Mouse (Mus musculus): ENCODE measurements around the gene Zfp385c. TPM values are rescaled to one million over a fixed set of nuclear protein-coding genes. Genes with fewer than 3 reads are reported as not detected.

Gene Zfp385c
- total and polyA plus RNA-seq, 3 experiments: 0.34 to 0.59 (median 0.48) TPM

DNA sequence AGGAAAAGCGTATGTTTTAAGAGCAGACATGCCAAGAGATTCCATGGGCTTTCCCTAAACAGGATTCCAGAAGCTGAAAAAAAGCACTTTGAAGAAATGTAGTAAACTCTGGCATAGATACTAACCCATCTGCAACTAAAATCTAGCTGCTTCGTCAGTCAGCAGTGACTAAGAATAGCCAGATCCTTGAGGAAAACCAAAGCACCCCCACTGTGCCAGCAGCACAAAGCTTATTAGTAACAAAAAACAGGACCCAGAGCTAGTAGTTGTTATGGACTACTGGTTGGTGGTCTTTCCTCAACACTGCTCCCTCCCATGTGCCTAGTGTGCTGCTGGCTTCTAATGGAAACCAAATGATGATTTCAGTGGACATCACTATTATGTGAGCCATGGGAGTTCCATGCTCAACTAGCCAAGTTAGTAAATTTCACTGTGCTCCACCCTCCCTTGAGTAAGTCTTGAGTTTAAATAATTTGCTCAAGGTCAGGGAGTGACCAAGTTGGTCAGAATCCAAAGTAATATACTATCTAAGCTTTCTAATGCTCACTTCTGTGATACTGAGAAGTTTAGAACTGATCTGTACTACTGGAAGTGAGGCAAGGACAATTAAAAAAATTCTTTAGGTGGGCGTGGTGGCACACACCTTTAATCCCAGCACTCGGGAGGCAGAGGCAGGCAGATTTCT is 87.8 kb downstream of the Zfp385c start:
- H3K27me3 ChIP-seq (ENCODE audit: control insufficient read depth, insufficient read depth, low read length): no peaks in the 10 kb centered on the region
- peaks cover 15% of the 10 kb centered on the region for H3K36me3 ChIP-seq (ENCODE audit: control insufficient read depth, insufficient read depth, low read length)
- 68% methylated on average over 4 of the region's 4 CpGs for WGBS
- H3K4me1 ChIP-seq (ENCODE audit: control insufficient read depth, insufficient read depth, low read length): peaks cover 12% of the 10 kb centered on the region
- TF ChIP-seq CTCF (IDR thresholded peaks at IDR 0.05) (no peak), POLR2A (IDR thresholded peaks at IDR 0.05; ENCODE audit: insufficient read depth, low read depth, low read length) (no peak), EP300 (IDR thresholded peaks at IDR 0.05; ENCODE audit: insufficient read depth, low read depth, low read length) (no peak)
- H3K79me2 ChIP-seq (replicated peaks; ENCODE audit: control insufficient read depth, insufficient read depth, low read length): peaks cover 6% of the 10 kb centered on the region
- intact Hi-C loops (cut with DNase I): no loop called here
- no peak overlapping the region for H3K4me3 ChIP-seq
- no peak for DNase-seq
- no peak overlapping the region for H3K9ac ChIP-seq (ENCODE audit: low read depth, low read length)
- H3K27ac ChIP-seq: no peak overlapping the region

DNA sequence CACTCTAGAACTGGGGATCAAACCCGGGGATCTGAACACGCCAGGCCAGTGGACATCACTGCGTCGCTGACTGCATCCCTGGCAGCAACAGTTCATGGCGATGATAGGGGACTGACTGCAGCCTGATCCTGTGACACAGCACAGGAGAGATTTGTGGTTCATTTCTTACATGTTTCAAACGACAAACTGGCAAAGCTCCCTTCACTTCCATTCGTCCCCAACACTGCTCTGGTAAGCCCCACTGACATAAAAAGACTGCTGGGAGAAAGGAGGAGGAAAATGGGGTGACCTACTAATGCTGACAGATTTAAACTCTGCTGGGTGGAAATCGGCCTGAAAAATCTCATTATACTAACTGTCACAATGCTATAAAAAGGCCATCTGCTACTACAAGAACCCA is 88.4 kb downstream of the Zfp385c start:
- intact Hi-C loops (cut with DNase I): no loop called here
- Histone ChIP-seq H3K79me2 (replicated peaks; ENCODE audit: control insufficient read depth, insufficient read depth, low read length) (peaks cover 6% of the 10 kb centered on the region), H3K36me3 (ENCODE audit: control insufficient read depth, insufficient read depth, low read length) (peaks cover 10% of the 10 kb centered on the region), H3K4me3 (no peak overlapping the region), H3K9ac (ENCODE audit: low read depth, low read length) (no peak overlapping the region), H3K27ac (no peak overlapping the region), H3K4me1 (ENCODE audit: control insufficient read depth, insufficient read depth, low read length) (peaks cover 8% of the 10 kb centered on the region), H3K27me3 (ENCODE audit: control insufficient read depth, insufficient read depth, low read length) (no peaks in the 10 kb centered on the region)
- WGBS: 57% methylated on average over 8 of the region's 8 CpGs
- no peak for DNase-seq
- no peak for TF ChIP-seq CTCF (IDR thresholded peaks at IDR 0.05)
- no peak for TF ChIP-seq POLR2A (IDR thresholded peaks at IDR 0.05; ENCODE audit: insufficient read depth, low read depth, low read length)
- TF ChIP-seq EP300 (IDR thresholded peaks at IDR 0.05; ENCODE audit: insufficient read depth, low read depth, low read length): no peak

DNA sequence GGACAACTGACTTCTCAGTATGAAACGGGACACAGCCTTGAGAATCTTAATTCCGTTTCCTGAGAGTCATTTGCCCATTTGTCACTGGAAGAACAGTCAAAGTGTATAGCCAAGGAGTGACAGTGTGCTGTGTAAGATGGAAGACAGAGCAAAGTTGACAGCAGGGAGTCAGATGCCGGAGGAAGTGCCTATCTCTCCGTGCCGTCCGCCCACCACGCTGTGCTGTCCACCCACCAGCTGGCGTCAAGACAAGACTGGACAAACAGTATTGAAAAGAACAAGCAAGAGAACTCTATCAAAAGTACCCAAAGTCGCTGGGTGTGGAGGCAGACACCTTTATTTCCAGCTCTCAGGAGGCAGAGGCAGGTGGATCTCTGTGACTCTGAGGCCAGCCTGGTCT is 89.1 kb downstream of the Zfp385c start:
- H3K4me1 ChIP-seq (ENCODE audit: control insufficient read depth, insufficient read depth, low read length): peaks cover 6% of the 10 kb centered on the region
- 57% methylated on average over 9 of the region's 9 CpGs for WGBS
- no peak overlapping the region for H3K27ac ChIP-seq
- H3K9ac ChIP-seq (ENCODE audit: low read depth, low read length): no peak overlapping the region
- peaks cover 7% of the 10 kb centered on the region for H3K79me2 ChIP-seq (replicated peaks; ENCODE audit: control insufficient read depth, insufficient read depth, low read length)
- H3K36me3 ChIP-seq (ENCODE audit: control insufficient read depth, insufficient read depth, low read length): peaks cover 5% of the 10 kb centered on the region
- intact Hi-C loops (cut with DNase I): no loop called here
- no peak for TF ChIP-seq POLR2A (IDR thresholded peaks at IDR 0.05; ENCODE audit: insufficient read depth, low read depth, low read length)
- no peak for TF ChIP-seq EP300 (IDR thresholded peaks at IDR 0.05; ENCODE audit: insufficient read depth, low read depth, low read length)
- TF ChIP-seq CTCF (IDR thresholded peaks at IDR 0.05): no peak
- no peak overlapping the region for H3K4me3 ChIP-seq
- no peaks in the 10 kb centered on the region for H3K27me3 ChIP-seq (ENCODE audit: control insufficient read depth, insufficient read depth, low read length)
- DNase-seq: no peak

DNA sequence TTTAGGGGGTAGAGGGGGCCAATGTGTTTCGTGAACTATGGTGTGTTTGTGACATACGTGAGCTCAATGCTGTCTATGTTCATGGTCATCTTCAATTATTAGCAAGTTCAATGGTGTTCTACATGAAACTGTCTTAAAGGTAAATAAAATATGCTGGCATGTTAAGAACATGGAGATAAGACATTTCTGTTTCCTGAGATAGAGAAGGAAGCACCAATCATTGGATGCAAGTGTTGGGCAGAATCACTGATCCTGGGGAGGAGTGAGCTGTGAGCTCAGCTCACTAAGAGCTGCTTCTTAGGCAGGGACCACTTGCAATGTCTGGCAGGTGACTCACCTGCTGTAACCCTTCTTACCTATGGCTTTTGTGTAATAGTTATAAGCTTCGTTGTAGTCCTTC is 90.9 kb downstream of the Zfp385c start:
- peaks cover 6% of the 10 kb centered on the region for H3K4me1 ChIP-seq (ENCODE audit: control insufficient read depth, insufficient read depth, low read length)
- no peak overlapping the region for H3K9ac ChIP-seq (ENCODE audit: low read depth, low read length)
- peaks cover 7% of the 10 kb centered on the region for H3K79me2 ChIP-seq (replicated peaks; ENCODE audit: control insufficient read depth, insufficient read depth, low read length)
- no peak for TF ChIP-seq CTCF (IDR thresholded peaks at IDR 0.05)
- TF ChIP-seq EP300 (IDR thresholded peaks at IDR 0.05; ENCODE audit: insufficient read depth, low read depth, low read length): no peak
- TF ChIP-seq POLR2A (IDR thresholded peaks at IDR 0.05; ENCODE audit: insufficient read depth, low read depth, low read length): no peak
- H3K27me3 ChIP-seq (ENCODE audit: control insufficient read depth, insufficient read depth, low read length): no peaks in the 10 kb centered on the region
- H3K4me3 ChIP-seq: no peak overlapping the region
- intact Hi-C loops (cut with DNase I): no loop called here
- no peak overlapping the region for H3K27ac ChIP-seq
- H3K36me3 ChIP-seq (ENCODE audit: control insufficient read depth, insufficient read depth, low read length): peaks cover 3% of the 10 kb centered on the region
- 92% methylated on average over 3 of the region's 3 CpGs for WGBS
- no peak for DNase-seq

DNA sequence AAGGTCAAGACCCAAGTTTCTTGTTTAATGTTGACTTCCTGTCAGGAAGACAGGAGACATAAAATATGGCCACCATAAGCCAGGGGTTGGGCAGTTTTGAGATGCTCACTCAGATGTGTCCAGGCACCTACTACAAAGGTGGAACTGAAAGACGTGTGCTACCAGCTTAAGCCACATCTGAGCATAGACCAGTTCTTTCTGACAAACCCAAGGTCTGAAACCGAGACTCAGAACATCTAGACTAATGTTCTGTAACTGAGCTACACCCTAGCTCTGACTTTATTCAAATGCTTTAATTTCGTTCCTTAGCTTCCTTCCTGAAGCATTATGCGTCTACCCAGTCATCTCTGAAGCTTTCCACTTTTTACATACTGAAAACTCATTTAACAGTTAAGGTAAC is 94.2 kb downstream of the Zfp385c start:
- no peak overlapping the region for H3K4me3 ChIP-seq
- no peak overlapping the region for H3K27ac ChIP-seq
- H3K36me3 ChIP-seq (ENCODE audit: control insufficient read depth, insufficient read depth, low read length): no peaks in the 10 kb centered on the region
- no peaks in the 10 kb centered on the region for H3K27me3 ChIP-seq (ENCODE audit: control insufficient read depth, insufficient read depth, low read length)
- DNase-seq: no peak
- no peaks in the 10 kb centered on the region; the same call in 1 of the 2 replicates for H3K4me1 ChIP-seq (ENCODE audit: control insufficient read depth, insufficient read depth, low read length)
- peaks cover 3% of the 10 kb centered on the region for H3K79me2 ChIP-seq (replicated peaks; ENCODE audit: control insufficient read depth, insufficient read depth, low read length)
- TF ChIP-seq CTCF (IDR thresholded peaks at IDR 0.05) (no peak), EP300 (IDR thresholded peaks at IDR 0.05; ENCODE audit: insufficient read depth, low read depth, low read length) (no peak), POLR2A (IDR thresholded peaks at IDR 0.05; ENCODE audit: insufficient read depth, low read depth, low read length) (no peak)
- intact Hi-C loops (cut with DNase I): no loop called here
- H3K9ac ChIP-seq (ENCODE audit: low read depth, low read length): no peak overlapping the region
- whole genome bisulfite sequencing: 79% methylated on average over 4 of the region's 4 CpGs

DNA sequence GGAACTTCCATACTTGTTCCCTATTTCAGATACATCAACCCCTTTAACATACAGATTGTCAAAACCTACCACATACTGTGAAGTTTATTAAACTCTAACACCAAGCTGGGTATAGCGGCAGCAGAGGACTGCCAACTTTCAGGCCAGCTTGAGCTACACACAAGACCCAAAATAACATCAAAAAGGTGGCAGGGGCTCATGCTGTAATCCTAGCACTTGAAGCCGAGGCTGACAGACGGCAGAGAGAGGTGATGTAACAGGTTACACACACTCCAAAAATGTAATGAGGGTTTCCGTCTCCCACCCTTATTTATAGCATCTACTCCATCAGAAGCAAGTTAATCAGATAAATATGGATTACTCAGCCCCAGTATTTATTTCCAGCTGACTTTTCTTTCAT is 96.7 kb downstream of the Zfp385c start:
- Histone ChIP-seq H3K9ac (ENCODE audit: low read depth, low read length) (no peak overlapping the region), H3K4me3 (no peak overlapping the region), H3K27ac (no peak overlapping the region), H3K79me2 (replicated peaks; ENCODE audit: control insufficient read depth, insufficient read depth, low read length) (peaks cover 2% of the 10 kb centered on the region; the same call in 1 of the 2 replicates), H3K36me3 (ENCODE audit: control insufficient read depth, insufficient read depth, low read length) (no peaks in the 10 kb centered on the region), H3K4me1 (ENCODE audit: control insufficient read depth, insufficient read depth, low read length) (no peaks in the 10 kb centered on the region), H3K27me3 (ENCODE audit: control insufficient read depth, insufficient read depth, low read length) (no peaks in the 10 kb centered on the region)
- DNase-seq: no peak
- no peak for TF ChIP-seq POLR2A (IDR thresholded peaks at IDR 0.05; ENCODE audit: insufficient read depth, low read depth, low read length)
- no peak for TF ChIP-seq EP300 (IDR thresholded peaks at IDR 0.05; ENCODE audit: insufficient read depth, low read depth, low read length)
- no peak for TF ChIP-seq CTCF (IDR thresholded peaks at IDR 0.05)
- WGBS: 57% methylated on average over 4 of the region's 4 CpGs
- intact Hi-C loops (cut with DNase I): no loop called here

Data from heart, adult 2 months (tissue).